Mouse (Mus musculus) cerebellum, postnatal 14 days (tissue): ENCODE measurements around the gene Twsg1.

Source experiments
- DNase-seq, 2 experiments: peaks; one replicate each; pipeline ENCODE4 v3.0.0; 2021; ENCODE audit warnings: mixed read lengths in 2 of 2

Twsg1 gene

GRCm38 (mm10) chr17:65931525-65931924 is 19.5 kb downstream of the Twsg1 start:
- peak in 1 of 2 experiments; percentile 47 for DNase-seq

- DNase-seq = peak; percentile 43 to 61
Observed at GRCm38 (mm10) chr17:65930960-65931359, 20.1 kb downstream of the Twsg1 start.

- no peak for DNase-seq
Observed at GRCm38 (mm10) chr17:65930158-65930826, 20.7 kb downstream of the Twsg1 start.

GRCm38 (mm10) chr17:65929319-65929978 is 21.6 kb downstream of the Twsg1 start:
- no peak for DNase-seq

- DNase-seq = peak; percentile 36 to 54
Observed at GRCm38 (mm10) chr17:65927077-65927476, 23.9 kb downstream of the Twsg1 start.

GRCm38 (mm10) chr17:65924218-65924617 is 26.8 kb downstream of the Twsg1 start:
- DNase-seq = no peak

GRCm38 (mm10) chr17:65921975-65922374 is 29.1 kb downstream of the Twsg1 start:
- no peak for DNase-seq

GRCm38 (mm10) chr17:65919235-65919634 is 31.8 kb downstream of the Twsg1 start:
- no peak for DNase-seq

GRCm38 (mm10) chr17:65916135-65916668 is 34.8 kb downstream of the Twsg1 start:
- peak; percentile 66 to 80 for DNase-seq

- DNase-seq = no peak
Observed at GRCm38 (mm10) chr17:65914083-65914482, 36.9 kb downstream of the Twsg1 start.

GRCm38 (mm10) chr17:65912202-65912601 is 38.8 kb downstream of the Twsg1 start:
- no peak for DNase-seq

- DNase-seq = no peak
Observed at GRCm38 (mm10) chr17:65911285-65912069, 39.5 kb downstream of the Twsg1 start.

GRCm38 (mm10) chr17:65908270-65908669 is 42.8 kb downstream of the Twsg1 start:
- no peak for DNase-seq

- no peak for DNase-seq
Observed at GRCm38 (mm10) chr17:65906895-65907401, 44.1 kb downstream of the Twsg1 start.

- no peak for DNase-seq
Observed at GRCm38 (mm10) chr17:65906313-65906894, 44.6 kb downstream of the Twsg1 start.

GRCm38 (mm10) chr17:65905241-65905640 is 45.8 kb downstream of the Twsg1 start:
- peak; percentile 24 to 40 for DNase-seq

GRCm38 (mm10) chr17:65903826-65904225 is 47.2 kb downstream of the Twsg1 start:
- DNase-seq = no peak

GRCm38 (mm10) chr17:65903011-65903410 is 48.0 kb downstream of the Twsg1 start:
- DNase-seq = no peak

- DNase-seq = no peak
Observed at GRCm38 (mm10) chr17:65902281-65902680, 48.7 kb downstream of the Twsg1 start.

GRCm38 (mm10) chr17:65896016-65896415 is 55.0 kb downstream of the Twsg1 start:
- DNase-seq = no peak

GRCm38 (mm10) chr17:65889476-65889875 is 61.5 kb downstream of the Twsg1 start:
- no peak for DNase-seq

GRCm38 (mm10) chr17:65886571-65886970 is 64.5 kb downstream of the Twsg1 start:
- DNase-seq = no peak
